Mouse (Mus musculus): Measurements from ENCODE around the gene Cdh6. TPM values are rescaled to one million over a fixed set of nuclear protein-coding genes. Genes with fewer than 3 reads are reported as not detected.

The Cdh6 gene
- polyA plus RNA-seq, 1 experiment from 2014 or later: 0.20 TPM

DNA sequence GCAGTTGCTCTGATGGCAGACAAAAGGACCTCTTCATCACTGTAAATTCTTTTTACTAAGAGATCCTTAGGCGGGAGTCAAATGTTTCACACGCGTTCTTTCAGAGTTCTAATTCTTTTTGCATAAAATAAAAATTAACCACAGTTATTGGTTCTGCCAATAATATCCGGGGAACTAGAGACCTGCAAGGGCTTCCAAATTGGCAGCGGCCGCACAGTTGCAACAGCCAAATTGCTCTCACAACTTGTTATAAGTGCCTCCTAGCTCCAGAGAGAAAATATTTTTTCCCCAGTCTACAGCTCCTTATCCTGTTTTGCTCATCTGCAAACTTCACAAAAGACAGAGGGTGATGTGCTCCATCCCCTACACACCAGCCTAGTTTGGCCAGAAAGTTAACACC is 36.3 kb downstream of the Cdh6 start:
- no peaks in the 10 kb centered on the region for H3K36me3 ChIP-seq (replicated peaks; ENCODE audit: insufficient read depth, low read length)
- H3K4me3 ChIP-seq (ENCODE audit: low read depth, low read length): no peak overlapping the region
- TF ChIP-seq EP300 (IDR thresholded peaks at IDR 0.05; ENCODE audit: low read depth): no peak
- no peak for TF ChIP-seq CTCF (IDR thresholded peaks at IDR 0.05; ENCODE audit: low read depth)
- H3K9me3 ChIP-seq (ENCODE audit: low read length): no peaks in the 10 kb centered on the region
- no peak overlapping the region for H3K9ac ChIP-seq (replicated peaks)
- no peak overlapping the region for H3K27ac ChIP-seq (ENCODE audit: low read depth)
- DNase-seq: no peak
- ATAC-seq: no peak
- no peaks in the 10 kb centered on the region for H3K27me3 ChIP-seq (ENCODE audit: insufficient read depth, low read length)
- 92% methylated on average over 6 of the region's 6 CpGs for WGBS (ENCODE audit: insufficient replicate concordance)
- no peaks in the 10 kb centered on the region for H3K4me1 ChIP-seq (ENCODE audit: insufficient read depth)
- no peak overlapping the region for H3K4me2 ChIP-seq (ENCODE audit: low read depth, low read length)

DNA sequence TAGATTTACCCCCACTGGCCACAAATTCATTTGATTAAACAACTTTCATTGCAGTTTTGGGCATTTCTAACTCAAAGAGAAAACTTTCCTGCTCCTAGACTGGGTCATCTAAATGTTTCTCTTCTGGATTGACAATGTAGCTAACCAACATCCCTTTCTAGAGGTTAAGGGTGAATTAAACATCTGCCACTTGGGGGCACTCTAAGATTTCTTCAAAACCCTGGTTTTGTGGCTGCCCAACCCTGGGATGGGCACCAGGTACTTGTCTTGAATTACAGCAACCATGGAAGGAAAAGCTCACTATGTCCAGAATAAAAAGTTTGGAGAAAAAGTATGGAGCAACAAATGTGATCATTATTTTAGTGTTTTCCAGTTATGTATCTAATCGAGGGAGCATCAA is 39.4 kb downstream of the Cdh6 start:
- Histone ChIP-seq H3K27ac (ENCODE audit: low read depth) (no peak overlapping the region), H3K9me3 (ENCODE audit: low read length) (no peaks in the 10 kb centered on the region), H3K36me3 (replicated peaks; ENCODE audit: insufficient read depth, low read length) (no peaks in the 10 kb centered on the region), H3K4me3 (ENCODE audit: low read depth, low read length) (no peak overlapping the region), H3K4me2 (ENCODE audit: low read depth, low read length) (no peak overlapping the region), H3K9ac (replicated peaks) (no peak overlapping the region), H3K4me1 (ENCODE audit: insufficient read depth) (no peaks in the 10 kb centered on the region), H3K27me3 (ENCODE audit: insufficient read depth, low read length) (no peaks in the 10 kb centered on the region)
- 48% methylated on average over 1 of the region's 1 CpGs for WGBS (ENCODE audit: insufficient replicate concordance)
- ATAC-seq (no peak), DNase-seq (no peak)
- peak; percentile 34; the same call in 1 of the 2 replicates for TF ChIP-seq CTCF (IDR thresholded peaks at IDR 0.05; ENCODE audit: low read depth)
- TF ChIP-seq EP300 (IDR thresholded peaks at IDR 0.05; ENCODE audit: low read depth): no peak

DNA sequence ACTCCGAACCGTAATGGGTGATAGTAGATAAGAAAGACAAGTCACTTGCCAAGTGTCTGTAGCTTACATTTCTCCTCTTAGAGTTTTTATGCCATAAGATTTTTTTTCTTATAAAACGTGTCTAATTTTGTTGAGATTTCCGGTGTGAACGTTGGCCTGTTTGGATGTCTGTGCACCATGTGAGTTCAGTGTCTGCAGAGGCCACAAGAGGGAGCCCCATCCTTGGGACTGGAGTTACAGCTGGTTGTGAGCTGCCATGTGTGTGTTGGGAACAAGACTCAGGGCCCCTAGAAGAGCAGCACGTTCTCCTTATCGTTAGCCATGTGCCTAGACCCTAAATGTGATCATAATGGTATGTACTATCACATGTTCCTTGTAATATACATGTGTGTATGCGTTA is 40.1 kb downstream of the Cdh6 start:
- TF ChIP-seq EP300 (IDR thresholded peaks at IDR 0.05; ENCODE audit: low read depth): no peak
- TF ChIP-seq CTCF (IDR thresholded peaks at IDR 0.05; ENCODE audit: low read depth): peak; percentile 25
- no peaks in the 10 kb centered on the region for H3K27me3 ChIP-seq (ENCODE audit: insufficient read depth, low read length)
- H3K9ac ChIP-seq (replicated peaks): no peak overlapping the region
- DNase-seq (no peak), ATAC-seq (no peak)
- H3K4me1 ChIP-seq (ENCODE audit: insufficient read depth): no peaks in the 10 kb centered on the region
- H3K27ac ChIP-seq (ENCODE audit: low read depth): no peak overlapping the region
- H3K36me3 ChIP-seq (replicated peaks; ENCODE audit: insufficient read depth, low read length): no peaks in the 10 kb centered on the region
- no peak overlapping the region for H3K4me3 ChIP-seq (ENCODE audit: low read depth, low read length)
- no peaks in the 10 kb centered on the region for H3K9me3 ChIP-seq (ENCODE audit: low read length)
- H3K4me2 ChIP-seq (ENCODE audit: low read depth, low read length): no peak overlapping the region
- 84% methylated on average over 8 of the region's 8 CpGs for WGBS (ENCODE audit: insufficient replicate concordance)

DNA sequence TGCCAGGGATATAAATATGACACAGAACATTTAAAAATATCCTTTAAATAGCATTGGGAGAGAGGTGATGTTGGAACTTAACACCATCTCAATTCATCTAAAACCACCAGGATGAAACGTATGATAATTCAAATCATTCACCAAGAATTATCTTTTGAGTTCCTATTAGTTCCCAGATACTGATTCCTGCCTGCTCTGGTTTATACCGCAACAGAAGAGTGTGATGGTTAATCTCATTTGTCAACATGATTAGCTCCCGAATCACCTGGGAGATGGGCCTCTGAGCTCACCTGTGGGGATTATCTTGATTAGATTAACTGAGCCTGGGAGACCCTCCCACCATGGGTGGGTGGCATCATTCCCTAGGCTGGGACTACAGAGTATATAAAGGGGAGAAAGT is 41.0 kb downstream of the Cdh6 start:
- Histone ChIP-seq H3K9ac (replicated peaks) (no peak overlapping the region), H3K4me1 (ENCODE audit: insufficient read depth) (no peaks in the 10 kb centered on the region), H3K36me3 (replicated peaks; ENCODE audit: insufficient read depth, low read length) (no peaks in the 10 kb centered on the region), H3K4me3 (ENCODE audit: low read depth, low read length) (no peak overlapping the region), H3K9me3 (ENCODE audit: low read length) (no peaks in the 10 kb centered on the region), H3K27me3 (ENCODE audit: insufficient read depth, low read length) (no peaks in the 10 kb centered on the region), H3K27ac (ENCODE audit: low read depth) (no peak overlapping the region), H3K4me2 (ENCODE audit: low read depth, low read length) (no peak overlapping the region)
- no peak for DNase-seq
- no peak for ATAC-seq
- TF ChIP-seq EP300 (IDR thresholded peaks at IDR 0.05; ENCODE audit: low read depth): no peak
- TF ChIP-seq CTCF (IDR thresholded peaks at IDR 0.05; ENCODE audit: low read depth): no peak
- WGBS (ENCODE audit: insufficient replicate concordance): 76% methylated on average over 3 of the region's 3 CpGs

DNA sequence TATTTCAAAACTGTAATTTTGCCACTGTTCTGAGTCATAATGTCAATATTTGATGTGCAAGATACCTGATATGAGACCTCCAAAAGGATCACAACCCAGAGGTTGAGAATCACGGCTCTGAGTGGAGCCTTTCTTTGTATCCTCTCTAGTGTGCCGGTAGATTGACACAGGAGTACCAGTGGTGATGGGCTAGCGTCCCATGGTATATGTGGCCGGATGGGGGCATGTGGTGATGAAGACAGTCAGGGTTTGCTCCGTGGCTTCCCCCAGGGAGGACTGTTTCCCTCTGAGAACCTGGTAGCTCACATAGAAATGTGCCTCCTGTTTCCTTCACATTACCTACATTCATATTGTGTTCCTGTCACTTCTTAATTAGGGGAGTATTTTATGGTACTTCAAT is 43.2 kb downstream of the Cdh6 start:
- no peaks in the 10 kb centered on the region for H3K36me3 ChIP-seq (replicated peaks; ENCODE audit: insufficient read depth, low read length)
- no peak for ATAC-seq
- no peak for DNase-seq
- no peak overlapping the region for H3K9ac ChIP-seq (replicated peaks)
- H3K4me1 ChIP-seq (ENCODE audit: insufficient read depth): no peaks in the 10 kb centered on the region
- no peak overlapping the region for H3K27ac ChIP-seq (ENCODE audit: low read depth)
- no peak overlapping the region for H3K4me3 ChIP-seq (ENCODE audit: low read depth, low read length)
- no peak overlapping the region for H3K4me2 ChIP-seq (ENCODE audit: low read depth, low read length)
- no peaks in the 10 kb centered on the region for H3K9me3 ChIP-seq (ENCODE audit: low read length)
- H3K27me3 ChIP-seq (ENCODE audit: insufficient read depth, low read length): no peaks in the 10 kb centered on the region
- TF ChIP-seq CTCF (IDR thresholded peaks at IDR 0.05; ENCODE audit: low read depth): no peak
- no peak for TF ChIP-seq EP300 (IDR thresholded peaks at IDR 0.05; ENCODE audit: low read depth)
- WGBS (ENCODE audit: insufficient replicate concordance): 56% methylated on average over 5 of the region's 5 CpGs

DNA sequence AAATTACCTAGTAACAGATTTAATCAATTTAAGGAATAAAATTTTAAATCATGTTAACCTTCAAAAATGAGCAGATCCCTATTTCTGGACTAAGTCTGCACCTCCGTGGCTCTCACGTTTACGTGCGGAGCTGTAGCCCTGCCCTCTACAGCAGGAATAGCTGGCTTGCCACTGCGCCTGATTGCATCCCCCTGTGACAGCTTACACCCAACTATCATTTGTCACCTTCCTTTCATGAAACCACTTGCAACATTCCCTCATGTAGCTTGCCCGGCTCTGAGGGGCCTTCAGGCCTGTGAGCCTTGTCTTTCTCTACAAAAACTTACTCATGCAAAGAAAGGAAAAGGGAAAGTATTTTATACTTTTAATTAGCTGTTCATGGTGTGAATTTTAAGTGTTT is 73.1 kb downstream of the Cdh6 start:
- H3K4me1 ChIP-seq (ENCODE audit: insufficient read depth): no peaks in the 10 kb centered on the region
- 74% methylated on average over 6 of the region's 6 CpGs for WGBS (ENCODE audit: insufficient replicate concordance)
- TF ChIP-seq EP300 (IDR thresholded peaks at IDR 0.05; ENCODE audit: low read depth) (no peak), CTCF (IDR thresholded peaks at IDR 0.05; ENCODE audit: low read depth) (no peak)

DNA sequence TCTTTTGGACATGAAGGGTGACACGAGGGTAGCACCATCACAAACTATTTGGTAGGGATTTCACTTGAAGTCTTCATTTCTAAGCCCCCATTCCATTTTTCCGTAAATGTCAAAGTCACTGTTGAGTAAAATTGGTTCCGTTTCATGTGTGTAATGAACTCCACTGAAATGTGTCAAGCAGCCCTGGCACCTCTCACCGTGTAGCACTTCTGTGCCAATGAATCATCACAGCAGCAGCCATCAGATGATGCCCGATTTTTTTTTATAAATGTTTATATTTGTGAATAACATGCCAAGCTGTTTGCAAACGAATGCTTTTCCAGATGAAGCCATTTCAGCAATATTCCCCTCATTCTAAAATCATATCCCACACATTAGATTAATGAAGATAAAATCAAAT is 75.6 kb downstream of the Cdh6 start:
- no peak for ATAC-seq
- no peak for TF ChIP-seq EP300 (IDR thresholded peaks at IDR 0.05; ENCODE audit: low read depth)
- no peak for TF ChIP-seq CTCF (IDR thresholded peaks at IDR 0.05; ENCODE audit: low read depth)
- no peak overlapping the region for H3K4me3 ChIP-seq (ENCODE audit: low read depth, low read length)

More for the DNA sequence above, 73.1 kb downstream of the Cdh6 start:
- Histone ChIP-seq H3K9me3 (ENCODE audit: low read length) (no peaks in the 10 kb centered on the region), H3K4me3 (ENCODE audit: low read depth, low read length) (no peak overlapping the region), H3K9ac (replicated peaks) (no peak overlapping the region), H3K4me2 (ENCODE audit: low read depth, low read length) (no peak overlapping the region), H3K36me3 (replicated peaks; ENCODE audit: insufficient read depth, low read length) (no peaks in the 10 kb centered on the region), H3K27me3 (ENCODE audit: insufficient read depth, low read length) (no peaks in the 10 kb centered on the region), H3K27ac (ENCODE audit: low read depth) (no peak overlapping the region)
- ATAC-seq (no peak), DNase-seq (no peak)

More for the DNA sequence above, 75.6 kb downstream of the Cdh6 start:
- no peak overlapping the region for H3K9ac ChIP-seq (replicated peaks)
- no peaks in the 10 kb centered on the region for H3K9me3 ChIP-seq (ENCODE audit: low read length)
- WGBS (ENCODE audit: insufficient replicate concordance): 64% methylated on average over 6 of the region's 6 CpGs
- DNase-seq: no peak
- no peak overlapping the region for H3K27ac ChIP-seq (ENCODE audit: low read depth)
- H3K36me3 ChIP-seq (replicated peaks; ENCODE audit: insufficient read depth, low read length): no peaks in the 10 kb centered on the region
- H3K4me1 ChIP-seq (ENCODE audit: insufficient read depth): no peaks in the 10 kb centered on the region
- no peaks in the 10 kb centered on the region for H3K27me3 ChIP-seq (ENCODE audit: insufficient read depth, low read length)
- no peak overlapping the region for H3K4me2 ChIP-seq (ENCODE audit: low read depth, low read length)

Data from liver, postnatal 0 days (tissue).